Comparison of ENCODE assay signal across 14 mouse cellular contexts in the genomic region with DNA sequence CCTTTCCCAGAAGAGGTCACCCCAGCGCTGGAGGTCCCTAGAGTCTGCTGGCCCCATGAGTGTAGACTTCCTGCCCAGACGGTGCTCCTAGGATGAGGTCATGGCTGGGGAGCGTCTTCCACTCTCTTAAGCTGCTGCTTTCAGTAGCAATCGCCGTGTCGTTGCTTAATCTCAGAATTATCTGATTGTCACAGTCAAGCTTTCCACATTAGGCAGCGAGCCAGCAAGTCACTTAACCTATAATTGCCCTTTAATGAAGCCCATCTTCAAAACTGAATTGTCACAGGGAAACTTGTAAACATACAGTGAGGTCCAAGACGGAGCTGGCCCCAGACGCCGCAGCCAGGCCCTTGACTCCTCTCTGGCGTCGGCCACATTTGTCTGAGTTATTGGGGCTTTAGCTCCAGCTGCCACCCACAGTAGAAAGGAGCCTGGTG.
DNase-seq lines count a peak whose midpoint lies in the region; ATAC-seq lines count a peak whose summit lies in the region.
"Had no signal": no experiment of that assay in that cellular context is flagged by ENCODE, and none has a peak within 500 bp of the region (broad histone marks: within the 10 kb centered on the region; RNA-seq: fewer than 3 reads in every experiment).

No protein-coding gene starts in this region.

- 30% methylated on average over 12 of the region's 12 CpGs for WGBS in intestine, embryonic 16.5 days
- 30% methylated on average over 12 of the region's 12 CpGs for WGBS in stomach, embryonic 14.5 days

- no peak overlapping the region for H3K4me2 ChIP-seq in intestine, embryonic 16.5 days (ENCODE audit: low read depth, low read length)
- H3K4me2 ChIP-seq in stomach, embryonic 14.5 days (replicated peaks; ENCODE audit: low read depth, low read length) = no peak overlapping the region
- H3K4me2 ChIP-seq: heart, embryonic 15.5 days; liver, embryonic 13.5 days; neural tube, embryonic 15.5 days had no signal

- ATAC-seq in intestine, embryonic 16.5 days = peak; percentile 84
- ATAC-seq in stomach, embryonic 14.5 days (ENCODE audit: insufficient number of reproducible peaks, insufficient read depth, low FRiP score, low read depth) = peak; percentile 46; the same call in 1 of the 2 replicates
- ATAC-seq: forebrain, postnatal 0 days had no signal

- H3K27ac ChIP-seq in intestine, embryonic 16.5 days (ENCODE audit: low read length) = no peak overlapping the region
- no peak overlapping the region for H3K27ac ChIP-seq in stomach, embryonic 14.5 days (ENCODE audit: low read length)
- H3K27ac ChIP-seq: heart, embryonic 15.5 days; liver, embryonic 13.5 days; neural tube, embryonic 15.5 days had no signal

- H3K4me1 ChIP-seq in intestine, embryonic 16.5 days (ENCODE audit: control insufficient read depth, insufficient read depth, low read length) = peaks cover 10% of the 10 kb centered on the region
- peaks cover 8% of the 10 kb centered on the region; the same call in 1 of the 2 replicates for H3K4me1 ChIP-seq in stomach, embryonic 14.5 days (ENCODE audit: control insufficient read depth, insufficient read depth, low read length)
- H3K4me1 ChIP-seq: heart, embryonic 15.5 days; liver, embryonic 13.5 days had no signal

- DNase-seq in kidney, adult 11 months = peak; percentile 39
- no peak for DNase-seq in kidney, adult 18-20 months
- DNase-seq in kidney, postnatal 25 days = peak; percentile 60 to 65
- no peak for DNase-seq in adrenal gland, postnatal 36 days
- DNase-seq in left cerebral cortex, postnatal 4 days = no peak
- DNase-seq: cerebellum, adult 9-11 months; forebrain, postnatal 0 days; liver, embryonic 13.5 days; midbrain, embryonic 14.5 days; right cerebral cortex, postnatal 4 days had no signal

- no peak overlapping the region for H3K4me3 ChIP-seq in intestine, embryonic 16.5 days (ENCODE audit: low read length)
- no peak overlapping the region for H3K4me3 ChIP-seq in stomach, embryonic 14.5 days (ENCODE audit: low read depth, low read length)
- H3K4me3 ChIP-seq: heart, embryonic 15.5 days; liver, embryonic 13.5 days; neural tube, embryonic 15.5 days had no signal

- no peak overlapping the region for H3K9ac ChIP-seq in intestine, embryonic 16.5 days (ENCODE audit: low read depth, low read length)
- H3K9ac ChIP-seq in stomach, embryonic 14.5 days (replicated peaks; ENCODE audit: low read depth, low read length) = no peak overlapping the region
- H3K9ac ChIP-seq: forebrain, postnatal 0 days; heart, embryonic 15.5 days; liver, embryonic 13.5 days; neural tube, embryonic 15.5 days had no signal

- no peaks in the 10 kb centered on the region for H3K36me3 ChIP-seq in intestine, embryonic 16.5 days (ENCODE audit: control insufficient read depth, insufficient read depth, low read length)
- H3K36me3 ChIP-seq in stomach, embryonic 14.5 days (ENCODE audit: control insufficient read depth, insufficient read depth, low read length) = no peaks in the 10 kb centered on the region
- H3K36me3 ChIP-seq: heart, embryonic 15.5 days; liver, embryonic 13.5 days; neural tube, embryonic 15.5 days had no signal

- intact Hi-C loops in left cerebral cortex, postnatal 4 days (cut with DNase I) = no loop called here

- H3K27me3 ChIP-seq in intestine, embryonic 16.5 days (replicated peaks; ENCODE audit: control insufficient read depth, insufficient read depth, low read length) = peaks cover 3% of the 10 kb centered on the region; the same call in 1 of the 2 replicates
- no peaks in the 10 kb centered on the region for H3K27me3 ChIP-seq in stomach, embryonic 14.5 days (ENCODE audit: control insufficient read depth, insufficient read depth, low read length)
- H3K27me3 ChIP-seq: liver, embryonic 13.5 days had no signal

- H3K9me3 ChIP-seq in intestine, embryonic 16.5 days (ENCODE audit: control insufficient read depth, low read length) = no peaks in the 10 kb centered on the region
- H3K9me3 ChIP-seq in stomach, embryonic 14.5 days (ENCODE audit: control insufficient read depth, low read depth, low read length) = no peaks in the 10 kb centered on the region
- H3K9me3 ChIP-seq: heart, embryonic 15.5 days; liver, embryonic 13.5 days; neural tube, embryonic 15.5 days had no signal

Comparison
In these comparisons a context has a peak if more than half of its experiments do, and no peak if none do; other contexts are left out.
1. DNase-seq: peak in kidney, adult 11 months (single experiment) and kidney, postnatal 25 days (2 of 2); none in kidney, adult 18-20 months (single experiment), adrenal gland, postnatal 36 days (0 of 2) and left cerebral cortex, postnatal 4 days (single experiment).